Mouse (Mus musculus) liver, postnatal 0 days (tissue): ENCODE measurements around the gene Npcd. TPM values are rescaled to one million over a fixed set of nuclear protein-coding genes. Genes with fewer than 3 reads are reported as not detected.
A peak's percentile ranks its signal among the peaks of the same experiment; 100 is the strongest.

ENCODE experiments used
- ATAC-seq: fragments of 200-750 bp; cut with Nextera tagmentation; 2 replicates; pipeline ENCODE4 v1.8.0; 2017; ENCODE audit warnings: mild to moderate bottlenecking, moderate library complexity
- DNase-seq: peaks from one replicate; pipeline ENCODE4 v3.0.0-alpha.2; 2016
- H3K27ac ChIP-seq: fragments of 300-500 bp; sonication (generic); 2 replicates; pipeline ENCODE4 v1.5.1; 2014; ENCODE audit warnings: antibody characterized with exemption, moderate library complexity, mild to moderate bottlenecking, low read depth
- H3K27me3 ChIP-seq: fragments of 300-500 bp; sonication (generic); 2 replicates; pipeline ENCODE4 v1.6.1; 2014; ENCODE audit warnings: low read length, control low read depth, mixed read lengths; ENCODE audit not compliant: insufficient read depth
- H3K36me3 ChIP-seq: fragments of 300-500 bp; sonication (generic); replicated peaks from 2 replicates; pipeline ENCODE4 v1.6.1; 2014; ENCODE audit warnings: mild to moderate bottlenecking, control low read depth, low read length, moderate library complexity, mixed read lengths; ENCODE audit not compliant: insufficient read depth
- H3K4me1 ChIP-seq: fragments of 300-500 bp; sonication (generic); 2 replicates; pipeline ENCODE4 v1.6.1; 2014; ENCODE audit warnings: antibody characterized with exemption, mild to moderate bottlenecking, control low read depth; ENCODE audit not compliant: insufficient read depth
- H3K4me2 ChIP-seq: fragments of 300-500 bp; sonication (generic); 2 replicates; pipeline ENCODE4 v1.6.1; 2014; ENCODE audit warnings: low read depth, mild to moderate bottlenecking, low read length, moderate library complexity, mixed read lengths
- H3K4me3 ChIP-seq: fragments of 300-500 bp; sonication (generic); 2 replicates; pipeline ENCODE4 v1.5.1; 2014; ENCODE audit warnings: low read depth, low read length
- H3K9ac ChIP-seq: fragments of 300-500 bp; sonication (generic); replicated peaks from 2 replicates; pipeline ENCODE4 v1.6.1; 2014; ENCODE audit warnings: mild to moderate bottlenecking, moderate library complexity
- H3K9me3 ChIP-seq: fragments of 300-500 bp; sonication (generic); 2 replicates; pipeline ENCODE4 v1.6.1; 2016; ENCODE audit warnings: mild to moderate bottlenecking, control low read depth, low read length, mixed read lengths
- CTCF ChIP-seq: sonication (generic); IDR thresholded peaks from 2 replicates; pipeline ENCODE4 v1.5.1; 2016; ENCODE audit warnings: antibody characterized with exemption, low read depth
- EP300 ChIP-seq: IDR thresholded peaks from 2 replicates; pipeline ENCODE4 v1.6.1; 2016; ENCODE audit warnings: antibody characterized with exemption, low read depth, mild to moderate bottlenecking
- WGBS: fragments of 180-500 bp; shearing (Covaris S2); extraction: QIAGEN DNeasy Blood & Tissue Kit; methylation state at CpG from one replicate; pipeline ENCODE4 v1.1.7; 2014; ENCODE audit not compliant: insufficient replicate concordance; 5-methylcytosine and 5-hydroxymethylcytosine counted together
- polyA plus RNA-seq: library from polyadenylated mRNA; unstranded; fragments of >200 nt; fragmentation: Nextera tagmentation; extraction: Ambion mirVana; gene quantifications from 2 replicates; pipeline ENCODE4 v1.2.1, GENCODE M21; 2015

Npcd gene
- polyA plus RNA-seq, 1 experiment from 2014 or later, result not detected

DNA sequence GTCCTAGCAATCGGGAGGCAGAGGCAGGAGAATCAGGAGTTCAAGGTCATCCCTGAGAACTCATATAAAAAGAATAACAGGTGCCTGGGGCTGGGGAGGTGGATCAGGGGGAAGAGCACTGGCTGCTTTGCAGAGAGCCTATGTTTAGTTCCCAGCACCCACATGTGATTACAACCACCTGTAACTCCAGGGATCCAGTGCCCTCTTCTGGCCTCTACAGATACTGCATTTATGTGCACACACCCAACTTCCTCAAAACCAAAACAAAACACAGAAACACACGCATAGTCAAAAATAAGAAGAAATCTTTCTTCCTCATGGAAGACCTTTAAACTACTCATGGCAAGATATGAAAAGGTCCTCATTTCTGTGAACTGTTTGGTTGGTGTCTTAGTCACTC, 16.1 kb upstream of the Npcd start:
- 77% methylated on average over 2 of the region's 2 CpGs for whole genome bisulfite sequencing
- Histone ChIP-seq H3K27me3 (no peaks in the 10 kb centered on the region), H3K27ac (no peak overlapping the region), H3K9me3 (no peaks in the 10 kb centered on the region), H3K9ac (no peak overlapping the region), H3K36me3 (no peaks in the 10 kb centered on the region), H3K4me1 (no peaks in the 10 kb centered on the region), H3K4me2 (no peak overlapping the region), H3K4me3 (no peak overlapping the region)
- TF ChIP-seq CTCF (peak; percentile 32; the same call in 1 of the 2 replicates), EP300 (no peak)
- no peak for DNase-seq
- no peak for ATAC-seq

DNA sequence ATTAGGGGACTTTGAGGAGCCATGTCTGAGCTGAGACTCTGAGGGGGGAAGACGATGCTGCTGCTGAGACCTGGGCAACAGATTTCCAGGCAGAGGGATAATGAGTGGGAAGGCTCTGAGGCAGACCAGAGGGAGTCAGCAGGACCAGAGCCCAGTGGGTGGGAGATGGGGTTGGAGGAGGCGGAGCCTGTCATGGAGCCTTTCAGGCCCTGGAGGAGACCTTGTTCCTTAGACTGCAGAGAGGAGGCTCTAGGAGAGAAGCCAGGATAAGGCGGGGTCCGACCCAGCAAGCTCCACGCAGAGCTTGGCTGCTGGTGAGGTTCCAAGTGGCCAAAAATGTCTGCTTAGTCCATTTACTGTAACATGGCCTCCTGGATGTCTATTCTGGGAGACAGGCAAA, 13.1 kb upstream of the Npcd start:
- no peaks in the 10 kb centered on the region for H3K9me3 ChIP-seq
- TF ChIP-seq EP300 (no peak), CTCF (no peak)
- H3K9ac ChIP-seq, result no peak overlapping the region
- 41% methylated on average over 5 of the region's 5 CpGs for WGBS
- no peak overlapping the region for H3K4me2 ChIP-seq
- no peaks in the 10 kb centered on the region for H3K36me3 ChIP-seq
- no peaks in the 10 kb centered on the region for H3K27me3 ChIP-seq
- no peaks in the 10 kb centered on the region for H3K4me1 ChIP-seq
- ATAC-seq (no peak), DNase-seq (no peak)
- H3K4me3 ChIP-seq, result no peak overlapping the region
- H3K27ac ChIP-seq, result no peak overlapping the region

DNA sequence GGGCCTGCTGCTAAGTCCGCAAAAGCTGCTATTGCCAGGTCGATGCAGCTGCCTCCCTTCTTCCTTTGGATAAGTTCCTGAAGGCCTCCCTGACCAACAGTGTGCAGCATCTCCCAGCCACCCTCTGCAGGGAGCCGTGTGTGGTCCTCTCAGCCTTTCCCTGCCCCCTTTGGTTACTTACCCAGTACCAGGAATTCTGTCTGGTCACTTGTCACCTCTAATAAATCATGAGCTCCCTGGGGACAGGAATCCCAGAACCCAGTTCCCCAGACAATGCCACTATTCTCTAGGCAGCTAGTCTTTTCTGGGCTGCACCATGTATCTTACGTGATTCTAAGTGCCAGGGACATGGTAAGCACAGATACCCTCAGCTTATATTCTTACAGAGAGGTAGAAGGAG, 11.9 kb upstream of the Npcd start:
- no peaks in the 10 kb centered on the region for H3K9me3 ChIP-seq
- no peak for TF ChIP-seq CTCF
- no peak for TF ChIP-seq EP300
- H3K9ac ChIP-seq, result no peak overlapping the region
- H3K4me3 ChIP-seq, result no peak overlapping the region
- no peaks in the 10 kb centered on the region for H3K36me3 ChIP-seq
- H3K4me2 ChIP-seq, result no peak overlapping the region
- WGBS, result 61% methylated on average over 4 of the region's 4 CpGs
- H3K27ac ChIP-seq, result no peak overlapping the region
- ATAC-seq (no peak), DNase-seq (no peak)
- no peaks in the 10 kb centered on the region for H3K4me1 ChIP-seq
- no peaks in the 10 kb centered on the region for H3K27me3 ChIP-seq

DNA sequence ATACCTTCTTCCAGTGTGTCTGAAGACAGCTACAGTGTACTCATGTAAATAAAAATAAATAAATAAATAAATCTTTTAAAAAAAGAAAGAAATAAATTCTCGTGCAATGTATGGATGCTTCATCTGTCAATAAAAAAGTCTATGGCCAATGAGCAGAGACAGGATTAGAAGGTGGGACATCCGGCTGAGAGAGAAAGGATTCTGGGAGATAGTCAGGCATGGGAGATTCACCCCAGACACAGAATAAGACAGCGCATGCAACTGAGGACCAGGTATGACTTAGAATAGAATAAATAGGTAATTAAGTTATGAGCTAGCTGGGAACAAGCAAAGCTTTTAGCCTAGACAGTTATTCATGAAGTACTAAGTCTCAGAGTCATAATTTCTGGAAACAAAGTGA, 8.9 kb upstream of the Npcd start:
- Histone ChIP-seq H3K9me3 (no peaks in the 10 kb centered on the region), H3K4me2 (no peak overlapping the region), H3K4me3 (no peak overlapping the region), H3K9ac (no peak overlapping the region), H3K27ac (no peak overlapping the region), H3K4me1 (no peaks in the 10 kb centered on the region), H3K36me3 (no peaks in the 10 kb centered on the region), H3K27me3 (no peaks in the 10 kb centered on the region; the same call in 1 of the 2 replicates)
- TF ChIP-seq EP300 (no peak), CTCF (no peak)
- ATAC-seq, result no peak
- WGBS, result 72% methylated on average over 3 of the region's 3 CpGs
- DNase-seq, result no peak

DNA sequence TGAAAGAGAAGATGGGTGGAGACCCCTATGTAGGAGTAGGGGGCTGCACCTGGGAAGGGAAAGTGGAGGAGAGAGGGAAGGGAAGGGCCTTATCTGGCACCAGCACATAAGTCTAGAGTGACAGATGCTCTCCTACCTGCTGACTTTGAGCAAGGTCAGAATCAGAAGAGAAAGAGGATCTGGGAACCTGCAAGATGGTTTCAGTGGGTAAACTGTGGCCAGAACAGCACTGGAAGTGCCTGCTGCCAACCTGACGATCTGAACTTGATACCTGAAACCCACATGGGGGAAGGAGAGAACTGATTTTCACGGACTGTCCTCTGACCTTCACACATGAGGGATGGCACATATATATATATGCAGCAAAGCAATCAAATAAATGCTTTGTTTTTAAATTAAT, 6.2 kb upstream of the Npcd start:
- Histone ChIP-seq H3K4me3 (no peak overlapping the region), H3K27ac (no peak overlapping the region), H3K9me3 (no peaks in the 10 kb centered on the region), H3K4me2 (no peak overlapping the region), H3K9ac (no peak overlapping the region), H3K36me3 (no peaks in the 10 kb centered on the region), H3K4me1 (no peaks in the 10 kb centered on the region), H3K27me3 (no peaks in the 10 kb centered on the region; the same call in 1 of the 2 replicates)
- ATAC-seq, result no peak
- no peak for DNase-seq
- 51% methylated on average over 2 of the region's 2 CpGs for WGBS
- TF ChIP-seq EP300, result no peak
- no peak for TF ChIP-seq CTCF

DNA sequence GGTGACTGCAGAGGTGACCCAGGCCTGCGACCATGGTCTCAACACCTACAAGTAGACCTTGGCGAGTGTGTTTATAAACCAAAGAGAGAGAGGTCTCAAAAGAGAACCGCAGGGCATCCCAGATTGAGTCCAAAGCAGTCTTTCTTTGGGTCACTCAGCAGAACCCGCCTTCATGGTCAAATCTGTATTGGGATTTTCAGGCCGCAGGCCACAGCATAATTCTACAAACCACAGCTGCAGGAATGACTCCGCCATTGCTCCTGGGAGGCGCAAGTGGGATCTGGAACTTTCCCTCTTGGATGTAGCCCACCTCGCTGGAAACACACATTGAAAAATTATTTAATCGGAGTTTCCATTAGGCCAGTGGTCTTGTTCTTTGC, 834 bp upstream of the Npcd start:
- H3K27me3 ChIP-seq, result peaks cover 2% of the 10 kb centered on the region; the same call in 1 of the 2 replicates
- no peak for TF ChIP-seq EP300
- TF ChIP-seq CTCF, result no peak
- WGBS, result 69% methylated on average over 9 of the region's 9 CpGs
- H3K4me1 ChIP-seq, result peaks cover 4% of the 10 kb centered on the region; the same call in 1 of the 2 replicates
- DNase-seq (no peak), ATAC-seq (no peak)
- no peak overlapping the region for H3K4me3 ChIP-seq
- no peaks in the 10 kb centered on the region for H3K9me3 ChIP-seq
- H3K9ac ChIP-seq, result no peak overlapping the region
- no peak overlapping the region for H3K27ac ChIP-seq
- H3K4me2 ChIP-seq, result 0 out of 2 replicates have a peak overlapping the region, but pooled peaks have one; percentile 91
- no peaks in the 10 kb centered on the region for H3K36me3 ChIP-seq
